In genomic region chr4:123184816-123185215, GRCm38 (mm10) we compare ENCODE assay signal across 16 mouse cellular contexts. TPM values are rescaled to one million over a fixed set of nuclear protein-coding genes. Genes with fewer than 3 reads are reported as not detected.
A peak's percentile ranks its signal among the peaks of the same experiment; 100 is the strongest.
DNase-seq lines count a peak whose midpoint lies in the region; ATAC-seq and TF ChIP-seq lines count a peak whose summit lies in the region.
"Had no signal": no experiment of that assay in that cellular context is flagged by ENCODE, and none has a peak within 500 bp of the region (broad histone marks: within the 10 kb centered on the region; RNA-seq: fewer than 3 reads in every experiment).

No protein-coding gene starts in this region.

- peak overlapping the region; percentile 96 for H3K27ac ChIP-seq in left cerebral cortex, adult 2 months
- H3K27ac ChIP-seq in hindbrain, embryonic 16.5 days (ENCODE audit: low read depth, low read length): peak overlapping the region; percentile 9; the same call in 1 of the 2 replicates
- peak overlapping the region; percentile 30; the same call in 1 of the 2 replicates for H3K27ac ChIP-seq in neural tube, embryonic 15.5 days (replicated peaks)
- H3K27ac ChIP-seq: embryonic facial prominence, embryonic 15.5 days; midbrain, embryonic 12.5 days had no signal

- H3K4me2 ChIP-seq in hindbrain, embryonic 16.5 days (ENCODE audit: low read length): peak overlapping the region; percentile 72
- H3K4me2 ChIP-seq in neural tube, embryonic 15.5 days: peak overlapping the region; percentile 88
- H3K4me2 ChIP-seq: embryonic facial prominence, embryonic 15.5 days had no signal

- WGBS in hindbrain, embryonic 16.5 days: 45% methylated on average over 3 of the region's 3 CpGs
- 38% methylated on average over 3 of the region's 3 CpGs for WGBS in neural tube, embryonic 15.5 days

- no peak overlapping the region; the same call in 1 of the 2 replicates for H3K9ac ChIP-seq in hindbrain, embryonic 16.5 days (ENCODE audit: low read depth, low read length)
- H3K9ac ChIP-seq in neural tube, embryonic 15.5 days (replicated peaks): no peak overlapping the region
- H3K9ac ChIP-seq: embryonic facial prominence, embryonic 15.5 days; midbrain, embryonic 12.5 days had no signal

- peak; percentile 17 for DNase-seq in embryo, embryonic 11 days
- DNase-seq in embryo, embryonic 9.5 days (ENCODE audit: extremely low spot score): no peak
- peak; percentile 49 to 52 for DNase-seq in left cerebral cortex, adult 2 months (ENCODE audit: extremely low spot score in 1 of 2, low spot score in 2 of 2)
- DNase-seq in left cerebral cortex, adult 11 months (ENCODE audit: low spot score): no peak
- DNase-seq in gastrocnemius, postnatal 25 days: no peak
- DNase-seq: adrenal gland, adult 2 months; cerebellum, postnatal 25 days; liver; lung, postnatal 14 days had no signal

- H3K4me3 ChIP-seq in left cerebral cortex, adult 2 months: peak overlapping the region; percentile 80
- no peak overlapping the region for H3K4me3 ChIP-seq in hindbrain, embryonic 16.5 days (ENCODE audit: low read length)
- H3K4me3 ChIP-seq in neural tube, embryonic 15.5 days (replicated peaks): peak overlapping the region; percentile 3; the same call in 1 of the 2 replicates
- H3K4me3 ChIP-seq: embryonic facial prominence, embryonic 15.5 days; midbrain, embryonic 12.5 days had no signal

- 0 out of 2 replicates have a peak, but pooled peaks have one; percentile 22 for ATAC-seq in hindbrain, embryonic 16.5 days
- 0 out of 2 replicates have a peak, but pooled peaks have one; percentile 25 for ATAC-seq in neural tube, embryonic 15.5 days (ENCODE audit: low FRiP score)
- ATAC-seq in CD4-positive, CD25-positive, alpha-beta regulatory T cell, adult 4 months: no peak

- no peak for TF ChIP-seq CTCF in left cerebral cortex, adult 2 months (IDR thresholded peaks at IDR 0.05)

- H3K27me3 ChIP-seq in hindbrain, embryonic 16.5 days (replicated peaks; ENCODE audit: control insufficient read depth, insufficient read depth, low read length): no peaks in the 10 kb centered on the region; the same call in 1 of the 2 replicates
- peaks cover 28% of the 10 kb centered on the region for H3K27me3 ChIP-seq in neural tube, embryonic 15.5 days (replicated peaks)

- peaks cover 15% of the 10 kb centered on the region for H3K4me1 ChIP-seq in hindbrain, embryonic 16.5 days (ENCODE audit: control insufficient read depth, insufficient read depth, low read depth, low read length)
- H3K4me1 ChIP-seq in neural tube, embryonic 15.5 days: peaks cover 37% of the 10 kb centered on the region

- intact Hi-C loops in left cerebral cortex, adult 2 months (cut with DNase I): no loop called here

- H3K9me3 ChIP-seq in hindbrain, embryonic 16.5 days (ENCODE audit: control insufficient read depth, low read length): no peaks in the 10 kb centered on the region
- no peaks in the 10 kb centered on the region for H3K9me3 ChIP-seq in neural tube, embryonic 15.5 days (replicated peaks)
- H3K9me3 ChIP-seq: embryonic facial prominence, embryonic 15.5 days; midbrain, embryonic 12.5 days had no signal

- H3K36me3 ChIP-seq in hindbrain, embryonic 16.5 days (ENCODE audit: control insufficient read depth, insufficient read depth, low read length): no peaks in the 10 kb centered on the region
- peaks cover 5% of the 10 kb centered on the region; the same call in 1 of the 2 replicates for H3K36me3 ChIP-seq in neural tube, embryonic 15.5 days
- H3K36me3 ChIP-seq: embryonic facial prominence, embryonic 15.5 days; midbrain, embryonic 12.5 days had no signal

RNA-seq across cellular contexts. Expression of gene Hpcal4, which starts 1.8 kb away (rescaled TPM):
- total RNA-seq in left cerebral cortex, adult 2 months (2021): 100 to 1,000 TPM; 530 to 532 TPM
- 46.7 and 63.6 TPM in 2 replicates for polyA plus RNA-seq in hindbrain, embryonic 16.5 days (2015; fragmentation: Nextera tagmentation; extraction: Ambion mirVana)
- 33.2 and 34.4 TPM in 2 replicates for polyA plus RNA-seq in neural tube, embryonic 15.5 days (2015; fragmentation: Nextera tagmentation; extraction: Ambion mirVana)
- total RNA-seq in gastrocnemius, postnatal 25 days (2021): under 1 TPM in 1 of 2 experiments, not detected in 1; 0.36 TPM
- not detected for polyA plus RNA-seq in CD4-positive, CD25-positive, alpha-beta regulatory T cell, adult 4 months (2017; shearing (Covaris generic))
- polyA plus RNA-seq: spleen, adult 2 months had no signal

RNA-seq across cellular contexts. Expression of gene Nt5c1a, which starts 16.5 kb away (rescaled TPM):
- 10 to 100 TPM in 1 of 2 experiments, 1 to 10 TPM in 1; 9.3 to 11.4 TPM for total RNA-seq in left cerebral cortex, adult 2 months (2021)
- 0.16 TPM in 1 of 2 replicates, not detected in the other for polyA plus RNA-seq in hindbrain, embryonic 16.5 days (2015; fragmentation: Nextera tagmentation; extraction: Ambion mirVana)
- polyA plus RNA-seq in neural tube, embryonic 15.5 days (2015; fragmentation: Nextera tagmentation; extraction: Ambion mirVana): 0.17 TPM in 1 of 2 replicates, not detected in the other
- total RNA-seq in gastrocnemius, postnatal 25 days (2021): 10 to 100 TPM; 19.6 to 32.5 TPM
- polyA plus RNA-seq in CD4-positive, CD25-positive, alpha-beta regulatory T cell, adult 4 months (2017; shearing (Covaris generic)): not detected
- polyA plus RNA-seq: embryonic facial prominence, embryonic 15.5 days; kidney, embryonic 14.5 days; midbrain, embryonic 12.5 days; spleen, adult 2 months had no signal

RNA-seq across cellular contexts. Expression of gene Ppie, which starts 45.1 kb away (rescaled TPM):
- 10 to 100 TPM; 19.3 to 24.4 TPM for total RNA-seq in left cerebral cortex, adult 2 months (2021)
- 53.4 and 54.2 TPM in 2 replicates for polyA plus RNA-seq in hindbrain, embryonic 16.5 days (2015; fragmentation: Nextera tagmentation; extraction: Ambion mirVana)
- 50.4 and 66.1 TPM in 2 replicates for polyA plus RNA-seq in neural tube, embryonic 15.5 days (2015; fragmentation: Nextera tagmentation; extraction: Ambion mirVana)
- 10 to 100 TPM; 16.8 to 17.6 TPM for total RNA-seq in gastrocnemius, postnatal 25 days (2021)
- 100 to 1,000 TPM; 104 to 139 TPM for polyA plus RNA-seq in CD4-positive, CD25-positive, alpha-beta regulatory T cell, adult 4 months (2017; shearing (Covaris generic))

RNA-seq across cellular contexts. Expression of gene Heyl, which starts 48.5 kb away (rescaled TPM):
- total RNA-seq in left cerebral cortex, adult 2 months (2021): 1 to 10 TPM; 2.7 to 3.9 TPM
- 5.3 and 7.6 TPM in 2 replicates for polyA plus RNA-seq in hindbrain, embryonic 16.5 days (2015; fragmentation: Nextera tagmentation; extraction: Ambion mirVana)
- 5.6 and 9.6 TPM in 2 replicates for polyA plus RNA-seq in neural tube, embryonic 15.5 days (2015; fragmentation: Nextera tagmentation; extraction: Ambion mirVana)
- 1 to 10 TPM; 6.7 to 7.4 TPM for total RNA-seq in gastrocnemius, postnatal 25 days (2021)
- not detected for polyA plus RNA-seq in CD4-positive, CD25-positive, alpha-beta regulatory T cell, adult 4 months (2017; shearing (Covaris generic))

Comparison
In these comparisons a context has a peak if more than half of its experiments do, and no peak if none do; other contexts are left out.
1. DNase-seq: peak in embryo, embryonic 11 days (single experiment) and left cerebral cortex, adult 2 months (2 of 2); none in embryo, embryonic 9.5 days (single experiment), left cerebral cortex, adult 11 months (single experiment) and gastrocnemius, postnatal 25 days (single experiment).
2. H3K27ac ChIP-seq: peak in every context shown above with its lines; median percentile 96 in left cerebral cortex, adult 2 months; 30 in neural tube, embryonic 15.5 days; 9 in hindbrain, embryonic 16.5 days.
3. RNA of gene Hpcal4, which starts 1.8 kb away (polyA plus RNA-seq): 46.7 to 63.6 TPM in hindbrain, embryonic 16.5 days and 33.2 to 34.4 TPM in neural tube, embryonic 15.5 days; not detected in CD4-positive, CD25-positive, alpha-beta regulatory T cell, adult 4 months; every median in the first group is over 10 times any median in the second.